Mouse (Mus musculus): ENCODE data around the gene Nme8. TPM values are rescaled to one million over a fixed set of nuclear protein-coding genes. Genes with fewer than 3 reads are reported as not detected.
A peak's percentile ranks its signal among the peaks of the same experiment; 100 is the strongest.

The Nme8 gene
- polyA plus RNA-seq, 1 experiment from 2014 or later: not detected

GRCm38 (mm10) chr13:19626473-19626872 is 71.1 kb downstream of the Nme8 start:
- H3K4me3 ChIP-seq: no peak overlapping the region
- WGBS: 83% methylated on average over 1 of the region's 1 CpGs
- H3K27ac ChIP-seq (replicated peaks): no peak overlapping the region
- H3K27me3 ChIP-seq (ENCODE audit: low read depth, poor library complexity, severe bottlenecking): peaks cover 36% of the 10 kb centered on the region
- H3K4me1 ChIP-seq: peaks cover 19% of the 10 kb centered on the region
- no peaks in the 10 kb centered on the region for H3K9me3 ChIP-seq (replicated peaks)
- H3K36me3 ChIP-seq: no peaks in the 10 kb centered on the region
- no peak for DNase-seq (ENCODE audit: low spot score)

- Histone ChIP-seq H3K4me1 (peaks cover 19% of the 10 kb centered on the region), H3K27ac (replicated peaks) (no peak overlapping the region), H3K9me3 (replicated peaks) (no peaks in the 10 kb centered on the region), H3K4me3 (no peak overlapping the region), H3K27me3 (ENCODE audit: low read depth, poor library complexity, severe bottlenecking) (peaks cover 48% of the 10 kb centered on the region), H3K36me3 (no peaks in the 10 kb centered on the region)
- no peak for DNase-seq (ENCODE audit: low spot score)
- WGBS: 85% methylated on average over 11 of the region's 11 CpGs
Observed at GRCm38 (mm10) chr13:19624632-19625320, 72.8 kb downstream of the Nme8 start.

GRCm38 (mm10) chr13:19623228-19623905 is 74.2 kb downstream of the Nme8 start:
- Histone ChIP-seq H3K27ac (replicated peaks) (peak overlapping the region; percentile 81), H3K36me3 (no peaks in the 10 kb centered on the region), H3K4me3 (peak overlapping the region; percentile 64), H3K4me1 (peaks cover 31% of the 10 kb centered on the region), H3K27me3 (ENCODE audit: low read depth, poor library complexity, severe bottlenecking) (peaks cover 48% of the 10 kb centered on the region), H3K9me3 (replicated peaks) (no peaks in the 10 kb centered on the region)
- peak; percentile 45 for DNase-seq (ENCODE audit: low spot score)
- WGBS: 23% methylated on average over 30 of the region's 30 CpGs

- no peaks in the 10 kb centered on the region for H3K36me3 ChIP-seq
- H3K4me1 ChIP-seq: peaks cover 37% of the 10 kb centered on the region
- peak; percentile 73 for DNase-seq (ENCODE audit: low spot score)
- 2% methylated on average over 25 of the region's 25 CpGs for WGBS
- peak within 1 kb of the TSS; percentile 64 for H3K4me3 ChIP-seq
- H3K27me3 ChIP-seq (ENCODE audit: low read depth, poor library complexity, severe bottlenecking): peaks cover 48% of the 10 kb centered on the region
- H3K9me3 ChIP-seq (replicated peaks): no peaks in the 10 kb centered on the region
- peak within 1 kb of the TSS; percentile 81 for H3K27ac ChIP-seq (replicated peaks)
Observed at GRCm38 (mm10) chr13:19622573-19623227, 74.9 kb downstream of the Nme8 start, which contains the start of gene Sfrp4. Gene Sfrp4, plus strand, starts transcription at chr13:19623104.

- H3K4me1 ChIP-seq: peaks cover 37% of the 10 kb centered on the region
- H3K27me3 ChIP-seq (ENCODE audit: low read depth, poor library complexity, severe bottlenecking): peaks cover 38% of the 10 kb centered on the region
- peak within 1 kb of the TSS; percentile 81 for H3K4me3 ChIP-seq
- DNase-seq (ENCODE audit: low spot score): peak; percentile 80
- no peaks in the 10 kb centered on the region for H3K9me3 ChIP-seq (replicated peaks)
- peak within 1 kb of the TSS; percentile 93 for H3K27ac ChIP-seq (replicated peaks)
- under 1% methylated on average over 46 of the region's 46 CpGs for WGBS
- 0 out of 2 replicates have a peak, but pooled peaks cover 7% of the 10 kb centered on the region for H3K36me3 ChIP-seq
Observed at GRCm38 (mm10) chr13:19619216-19619927, 78.2 kb downstream of the Nme8 start, which contains the start of gene Epdr1. Gene Epdr1, minus strand, starts transcription at chr13:19619927.

GRCm38 (mm10) chr13:19618841-19619215 is 78.8 kb downstream of the Nme8 start:
- H3K27ac ChIP-seq (replicated peaks): peak overlapping the region; percentile 93
- DNase-seq (ENCODE audit: low spot score): no peak
- WGBS: 8% methylated on average over 5 of the region's 5 CpGs
- H3K36me3 ChIP-seq: 0 out of 2 replicates have a peak, but pooled peaks cover 7% of the 10 kb centered on the region
- H3K4me1 ChIP-seq: peaks cover 33% of the 10 kb centered on the region
- H3K4me3 ChIP-seq: peak overlapping the region; percentile 81
- peaks cover 33% of the 10 kb centered on the region for H3K27me3 ChIP-seq (ENCODE audit: low read depth, poor library complexity, severe bottlenecking)
- H3K9me3 ChIP-seq (replicated peaks): no peaks in the 10 kb centered on the region

GRCm38 (mm10) chr13:19618081-19618480 is 79.5 kb downstream of the Nme8 start:
- peak overlapping the region; percentile 81; the same call in 1 of the 2 replicates for H3K4me3 ChIP-seq
- DNase-seq (ENCODE audit: low spot score): no peak
- H3K27ac ChIP-seq (replicated peaks): no peak overlapping the region
- peaks cover 25% of the 10 kb centered on the region for H3K27me3 ChIP-seq (ENCODE audit: low read depth, poor library complexity, severe bottlenecking)
- H3K36me3 ChIP-seq: 0 out of 2 replicates have a peak, but pooled peaks cover 7% of the 10 kb centered on the region
- H3K9me3 ChIP-seq (replicated peaks): no peaks in the 10 kb centered on the region
- H3K4me1 ChIP-seq: peaks cover 30% of the 10 kb centered on the region
- WGBS: 91% methylated on average over 4 of the region's 4 CpGs

GRCm38 (mm10) chr13:19614311-19614710 is 83.3 kb downstream of the Nme8 start:
- DNase-seq (ENCODE audit: low spot score): no peak
- peaks cover 32% of the 10 kb centered on the region for H3K4me1 ChIP-seq
- no peak overlapping the region for H3K4me3 ChIP-seq
- H3K27ac ChIP-seq (replicated peaks): no peak overlapping the region
- 0 out of 2 replicates have a peak, but pooled peaks cover 7% of the 10 kb centered on the region for H3K36me3 ChIP-seq
- H3K9me3 ChIP-seq (replicated peaks): no peaks in the 10 kb centered on the region
- no peaks in the 10 kb centered on the region for H3K27me3 ChIP-seq (ENCODE audit: low read depth, poor library complexity, severe bottlenecking)
- WGBS: 95% methylated on average over 1 of the region's 1 CpGs

- no peak overlapping the region; the same call in 1 of the 2 replicates for H3K27ac ChIP-seq (replicated peaks)
- no peaks in the 10 kb centered on the region for H3K27me3 ChIP-seq (ENCODE audit: low read depth, poor library complexity, severe bottlenecking)
- H3K9me3 ChIP-seq (replicated peaks): no peaks in the 10 kb centered on the region
- DNase-seq (ENCODE audit: low spot score): no peak
- 92% methylated on average over 1 of the region's 1 CpGs for WGBS
- no peak overlapping the region for H3K4me3 ChIP-seq
- H3K36me3 ChIP-seq: 0 out of 2 replicates have a peak, but pooled peaks cover 7% of the 10 kb centered on the region
- H3K4me1 ChIP-seq: peaks cover 23% of the 10 kb centered on the region
Observed at GRCm38 (mm10) chr13:19613426-19613825, 84.2 kb downstream of the Nme8 start.

GRCm38 (mm10) chr13:19612963-19613362 is 84.6 kb downstream of the Nme8 start:
- H3K4me1 ChIP-seq: peaks cover 18% of the 10 kb centered on the region
- no peak for DNase-seq (ENCODE audit: low spot score)
- WGBS: 80% methylated on average over 3 of the region's 3 CpGs
- H3K9me3 ChIP-seq (replicated peaks): no peaks in the 10 kb centered on the region
- H3K36me3 ChIP-seq: 0 out of 2 replicates have a peak, but pooled peaks cover 7% of the 10 kb centered on the region
- H3K4me3 ChIP-seq: no peak overlapping the region
- H3K27me3 ChIP-seq (ENCODE audit: low read depth, poor library complexity, severe bottlenecking): no peaks in the 10 kb centered on the region
- peak overlapping the region; percentile 68; the same call in 1 of the 2 replicates for H3K27ac ChIP-seq (replicated peaks)

- Histone ChIP-seq H3K27me3 (ENCODE audit: low read depth, poor library complexity, severe bottlenecking) (no peaks in the 10 kb centered on the region), H3K9me3 (replicated peaks) (no peaks in the 10 kb centered on the region), H3K4me3 (no peak overlapping the region), H3K36me3 (0 out of 2 replicates have a peak, but pooled peaks cover 7% of the 10 kb centered on the region), H3K27ac (replicated peaks) (peak overlapping the region; percentile 68; the same call in 1 of the 2 replicates), H3K4me1 (peaks cover 16% of the 10 kb centered on the region)
- DNase-seq (ENCODE audit: low spot score): no peak
- 53% methylated on average over 1 of the region's 1 CpGs for WGBS
Observed at GRCm38 (mm10) chr13:19612348-19612747, 85.2 kb downstream of the Nme8 start.

GRCm38 (mm10) chr13:19608120-19608519 is 89.5 kb downstream of the Nme8 start:
- Histone ChIP-seq H3K4me1 (peaks cover 12% of the 10 kb centered on the region), H3K9me3 (replicated peaks) (no peaks in the 10 kb centered on the region), H3K27ac (replicated peaks) (no peak overlapping the region), H3K36me3 (no peaks in the 10 kb centered on the region), H3K4me3 (no peak overlapping the region), H3K27me3 (ENCODE audit: low read depth, poor library complexity, severe bottlenecking) (no peaks in the 10 kb centered on the region)
- no peak for DNase-seq (ENCODE audit: low spot score)
